Mouse (Mus musculus) forelimb bud, embryonic 11.5 days (tissue): ENCODE data around the gene Yeats2.

Source experiments
- DNase-seq: peaks from one replicate; pipeline ENCODE4 v3.0.0-alpha.2; 2012; ENCODE audit warnings: low read depth, low spot score

The Yeats2 gene

DNA sequence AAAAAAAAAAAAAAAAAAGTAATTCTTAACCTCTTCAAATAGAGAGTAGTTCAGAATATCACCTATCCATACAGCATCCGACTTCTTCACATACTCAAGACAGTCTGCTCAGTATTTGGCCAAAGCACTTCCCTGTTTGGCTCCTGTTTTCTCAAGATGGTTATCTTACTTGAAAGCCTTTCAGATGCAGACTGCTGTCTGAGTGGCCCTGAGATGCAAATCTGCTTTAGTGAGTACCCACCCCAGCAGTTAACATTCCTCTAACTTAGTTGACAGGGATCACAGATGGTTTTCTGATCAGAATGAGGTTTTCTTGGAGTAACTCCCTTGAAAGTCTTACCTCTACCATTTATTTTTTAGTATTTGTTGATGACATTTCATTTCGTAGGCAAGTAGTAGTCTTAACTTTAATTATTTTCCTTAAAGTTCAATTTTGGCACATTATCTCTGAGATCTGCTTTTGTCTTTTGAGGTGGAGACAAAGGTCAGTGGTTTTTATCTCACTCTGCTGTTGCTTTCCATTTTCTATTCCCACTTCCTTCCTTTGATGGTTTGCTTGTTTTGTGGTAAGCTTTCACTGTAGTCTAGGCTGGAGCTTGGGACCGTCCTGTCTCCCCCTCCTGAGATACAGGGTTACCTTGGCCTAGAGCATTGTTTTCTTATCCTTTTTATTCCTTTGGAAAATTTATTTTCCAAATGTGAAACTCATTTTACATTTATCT, 50.5 kb downstream of the Yeats2 start:
- DNase-seq, result no peak

DNA sequence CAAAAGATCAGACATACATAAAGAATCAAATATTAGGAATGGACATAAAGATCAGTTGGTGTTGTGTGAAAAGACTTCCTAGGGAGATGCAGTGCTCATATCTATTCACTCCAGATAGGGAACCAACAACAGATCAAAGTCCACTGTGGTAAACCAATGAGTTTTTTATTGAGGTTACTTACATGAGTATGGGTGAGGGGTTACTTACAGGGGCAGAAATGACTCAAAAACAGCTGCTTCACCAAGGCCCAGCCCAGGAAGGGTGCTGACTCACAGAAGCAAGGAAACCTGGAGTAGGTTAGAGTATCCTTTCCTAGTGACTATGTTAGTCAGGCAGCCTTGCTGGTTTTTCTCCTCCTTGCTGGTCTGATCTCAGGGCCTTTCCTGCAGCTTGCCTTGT, 51.2 kb downstream of the Yeats2 start:
- DNase-seq, result no peak

DNA sequence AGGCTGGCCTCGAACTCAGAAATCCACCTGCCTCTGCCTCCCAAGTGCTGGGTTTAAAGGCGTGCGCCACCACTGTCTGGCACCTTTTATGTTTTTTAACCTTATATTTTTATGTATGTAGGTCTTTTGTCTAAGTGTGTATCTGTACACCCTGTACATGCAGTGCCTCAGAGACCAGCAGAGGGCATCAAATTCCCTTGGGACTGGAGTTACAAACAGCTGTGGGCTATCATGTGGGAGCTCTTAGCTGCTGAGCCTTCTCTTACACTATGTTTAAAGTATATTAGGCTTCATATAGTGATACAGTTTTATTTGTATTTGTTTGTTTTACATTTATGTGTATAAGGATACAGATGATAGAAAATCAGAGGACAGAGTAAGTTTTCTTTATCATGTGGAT, 54.7 kb downstream of the Yeats2 start:
- DNase-seq, result peak; percentile 23

DNA sequence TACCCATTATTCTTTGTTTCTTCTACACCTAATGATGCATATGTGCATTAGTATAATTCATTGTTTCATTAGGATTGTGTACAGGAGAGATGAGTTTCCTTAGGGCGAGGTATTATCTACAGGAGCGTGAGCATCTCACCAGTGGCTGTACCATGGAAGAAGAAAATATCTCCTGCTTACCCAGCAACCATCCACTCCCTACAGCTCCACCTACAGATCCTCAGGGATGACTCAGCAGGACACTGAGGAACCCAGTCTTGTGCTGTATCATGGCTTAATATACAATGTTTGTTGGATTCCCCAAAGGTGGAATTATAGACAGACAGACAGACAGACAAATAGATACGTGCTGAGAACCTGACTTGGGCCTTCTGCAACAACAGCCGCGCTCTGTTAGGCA, 56.1 kb downstream of the Yeats2 start:
- DNase-seq, result no peak

DNA sequence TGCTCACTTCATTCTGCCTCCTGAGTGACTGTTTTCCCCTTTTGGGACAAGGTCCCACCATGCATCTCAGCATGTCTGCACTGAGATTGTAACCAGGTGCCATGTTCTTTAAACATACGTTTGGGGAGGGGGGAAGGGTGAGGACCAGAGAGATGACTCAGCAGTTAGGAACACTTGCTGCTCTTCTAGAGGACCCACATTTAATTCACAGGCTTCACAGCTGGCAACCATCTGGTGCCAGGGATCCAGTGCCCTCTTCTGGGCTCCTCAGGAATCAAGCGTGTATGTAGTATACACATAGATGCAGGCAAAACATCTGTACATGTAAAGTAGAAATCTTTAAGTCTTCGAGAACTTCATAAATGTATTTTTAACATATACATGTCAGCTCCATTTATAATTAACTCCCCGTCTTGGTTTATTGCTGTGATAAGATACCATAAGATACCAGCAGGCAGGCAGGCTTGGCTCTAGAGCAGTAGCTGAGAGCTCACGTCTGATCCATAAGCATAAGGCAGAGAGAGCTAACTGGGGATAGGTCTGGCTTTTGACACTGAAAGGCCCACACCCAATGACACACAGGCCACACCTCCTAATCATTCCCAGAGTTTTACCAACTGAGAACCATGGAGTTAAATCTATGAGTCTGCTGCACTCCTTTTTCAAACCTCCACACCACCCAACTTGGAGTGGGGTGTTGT, 58.8 kb downstream of the Yeats2 start:
- peak; percentile 31 for DNase-seq

DNA sequence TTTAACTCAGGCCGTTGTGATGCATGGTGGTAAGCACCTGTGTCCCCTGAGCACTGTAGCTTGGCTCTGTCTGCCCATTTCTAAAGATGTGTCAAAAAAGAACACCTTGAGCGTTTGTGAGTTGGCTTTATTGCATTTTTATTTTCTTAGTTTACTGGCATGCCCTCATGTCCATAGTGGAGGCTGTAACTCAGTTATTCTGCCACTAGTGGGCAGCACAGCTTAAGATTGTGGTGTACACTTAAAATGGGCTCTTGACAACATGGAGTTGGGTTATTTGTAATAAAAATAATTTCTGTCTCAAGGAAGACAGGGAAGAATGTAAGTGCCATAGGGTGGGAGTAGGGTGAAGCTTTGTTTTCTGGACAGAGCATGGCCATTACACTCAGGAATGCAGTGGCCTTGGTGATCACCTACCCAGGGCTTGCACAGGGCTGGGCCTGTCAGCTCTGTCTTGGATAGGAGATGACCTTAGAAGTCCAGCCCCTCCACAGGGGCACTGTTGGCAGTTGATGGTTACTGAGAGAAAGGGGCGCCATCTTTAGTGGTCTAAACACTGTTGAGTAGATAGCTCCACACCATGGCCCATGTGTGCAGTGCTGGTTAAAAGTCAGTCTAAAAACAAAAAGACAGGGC, 72.8 kb downstream of the Yeats2 start:
- DNase-seq, result peak; percentile 40

DNA sequence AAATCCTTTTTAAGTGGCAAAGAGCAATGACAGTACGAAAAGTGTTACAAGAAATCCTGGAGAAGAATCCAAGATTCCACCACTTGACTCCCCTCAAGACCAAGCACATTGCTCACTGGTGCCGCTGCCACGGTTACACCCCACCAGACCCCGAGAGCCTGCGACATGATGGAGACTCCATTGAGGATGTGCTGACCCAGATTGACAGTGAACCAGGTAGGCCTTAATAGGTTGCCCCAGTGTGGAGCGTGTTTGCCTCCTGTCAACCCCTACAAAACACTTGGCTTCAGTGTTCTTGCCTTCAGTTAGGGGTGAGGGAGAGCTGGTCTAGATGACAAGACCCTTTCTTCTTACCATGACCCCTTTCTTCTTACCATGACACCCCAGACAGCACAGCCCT, 81.9 kb downstream of the Yeats2 start:
- DNase-seq, result no peak

DNA sequence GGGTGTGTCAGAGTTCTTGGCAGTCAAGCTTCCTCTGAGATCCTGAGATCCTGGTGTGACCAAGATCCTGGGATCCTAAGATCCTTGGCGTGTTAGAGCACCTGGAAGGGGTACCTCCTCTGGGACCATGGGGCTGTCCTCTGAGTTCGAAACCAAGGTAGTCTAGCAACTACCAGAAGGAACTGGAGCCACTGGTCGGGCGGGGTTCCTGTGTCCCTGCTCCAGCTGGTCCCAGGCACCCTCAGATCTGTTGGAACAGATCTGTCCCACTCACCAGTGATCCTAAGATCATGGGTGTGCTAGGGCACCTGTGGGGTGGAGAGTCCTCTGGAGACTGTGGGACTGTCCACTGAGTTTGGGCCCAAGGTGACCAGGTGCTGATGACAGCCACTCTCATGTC, 85.8 kb downstream of the Yeats2 start:
- no peak for DNase-seq

DNA sequence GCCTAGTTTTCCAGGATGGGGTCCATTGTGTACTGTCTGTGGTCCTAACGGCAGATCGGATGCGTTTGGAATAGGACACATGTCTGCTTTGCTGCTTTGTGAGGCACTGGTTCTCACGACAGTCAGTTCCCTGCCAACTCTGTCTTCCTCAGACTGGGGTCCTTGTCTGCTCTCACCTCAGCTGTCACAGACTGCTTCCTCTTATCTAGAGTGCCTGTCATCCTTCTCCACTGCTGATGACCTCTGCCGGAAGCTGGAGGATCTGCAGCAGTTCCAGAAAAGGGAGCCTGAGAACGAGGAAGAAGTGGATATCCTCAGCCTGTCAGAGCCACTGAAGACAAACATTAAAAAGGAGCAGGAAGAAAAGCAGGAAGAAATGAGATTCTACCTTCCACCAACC, 86.6 kb downstream of the Yeats2 start:
- DNase-seq, result no peak

DNA sequence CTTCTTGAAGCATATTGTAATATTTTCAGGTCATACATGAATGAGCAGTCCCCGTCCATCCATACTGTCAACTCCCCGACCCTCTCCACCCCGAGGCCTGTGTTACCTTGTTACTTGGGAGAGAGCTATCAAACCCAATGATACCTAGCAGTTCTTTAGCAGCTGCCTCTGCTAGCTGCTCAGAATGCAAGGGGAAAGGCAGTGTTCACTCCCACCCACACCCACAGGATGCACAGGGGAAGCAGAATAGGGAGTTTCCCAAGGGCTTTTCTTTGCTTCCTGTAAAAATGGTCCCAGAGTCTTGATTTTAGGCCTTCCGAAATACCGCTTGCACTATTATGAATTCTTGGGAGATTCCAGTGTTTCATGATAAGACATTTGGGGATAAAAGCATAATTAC, 87.3 kb downstream of the Yeats2 start:
- DNase-seq, result no peak

DNA sequence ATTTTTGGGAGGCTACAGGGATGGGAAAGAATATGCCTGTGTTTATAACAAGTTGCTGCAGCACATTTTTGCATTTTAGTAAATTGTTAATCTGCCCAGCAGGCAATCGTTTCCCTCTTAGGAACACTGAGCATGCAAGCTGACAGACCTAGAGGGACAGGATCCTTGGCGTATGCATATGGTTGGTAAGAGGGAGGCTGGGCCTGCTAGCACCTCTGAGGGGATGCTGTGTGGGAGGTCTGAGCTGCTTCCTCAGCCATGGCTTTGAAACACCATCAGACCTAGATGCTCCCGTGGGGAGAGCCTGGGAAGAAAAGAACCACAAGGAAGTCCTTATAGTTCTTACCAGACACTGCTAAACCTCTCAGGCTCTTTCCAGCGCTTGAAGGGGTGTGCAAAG, 93.5 kb downstream of the Yeats2 start:
- DNase-seq, result no peak

DNA sequence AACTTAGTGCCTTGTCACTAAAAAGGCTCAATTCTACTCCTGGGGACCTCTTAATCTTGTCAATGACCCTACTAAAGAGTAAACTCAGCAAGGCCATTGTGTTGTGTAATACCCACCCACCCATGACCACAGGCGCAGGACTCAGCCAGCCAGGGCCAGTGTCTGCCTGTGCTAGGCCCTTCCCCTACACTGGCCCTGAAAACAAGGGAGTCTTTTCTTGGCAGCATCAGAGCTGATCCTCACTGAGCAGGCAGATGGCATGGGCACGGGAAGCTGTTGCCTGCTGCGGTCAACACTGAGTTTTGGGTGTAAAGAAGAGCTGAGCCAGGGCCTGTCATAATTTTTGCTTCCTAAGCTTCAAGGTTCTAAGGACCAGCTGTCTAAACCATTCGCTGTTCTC, 96.6 kb downstream of the Yeats2 start:
- no peak for DNase-seq

DNA sequence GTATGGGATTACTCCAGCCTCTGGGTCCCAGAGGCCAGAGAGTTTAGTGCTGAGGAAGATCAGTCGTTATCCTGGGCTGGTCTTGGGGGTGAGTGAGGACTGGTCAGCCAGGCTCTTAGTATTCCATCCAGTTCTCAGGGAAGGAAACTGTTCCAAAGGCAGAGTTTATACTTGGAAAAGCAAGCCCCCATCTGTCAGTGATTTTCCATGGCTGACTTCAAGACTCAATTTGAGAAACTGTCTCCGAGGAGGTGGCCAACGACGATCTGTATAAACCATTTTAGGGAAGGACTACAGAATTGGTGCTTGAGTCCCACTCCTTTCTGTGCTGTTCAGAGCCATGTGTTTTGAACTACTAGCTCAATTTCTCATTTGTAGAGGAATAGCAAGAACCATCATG, 97.8 kb downstream of the Yeats2 start:
- DNase-seq, result no peak

DNA sequence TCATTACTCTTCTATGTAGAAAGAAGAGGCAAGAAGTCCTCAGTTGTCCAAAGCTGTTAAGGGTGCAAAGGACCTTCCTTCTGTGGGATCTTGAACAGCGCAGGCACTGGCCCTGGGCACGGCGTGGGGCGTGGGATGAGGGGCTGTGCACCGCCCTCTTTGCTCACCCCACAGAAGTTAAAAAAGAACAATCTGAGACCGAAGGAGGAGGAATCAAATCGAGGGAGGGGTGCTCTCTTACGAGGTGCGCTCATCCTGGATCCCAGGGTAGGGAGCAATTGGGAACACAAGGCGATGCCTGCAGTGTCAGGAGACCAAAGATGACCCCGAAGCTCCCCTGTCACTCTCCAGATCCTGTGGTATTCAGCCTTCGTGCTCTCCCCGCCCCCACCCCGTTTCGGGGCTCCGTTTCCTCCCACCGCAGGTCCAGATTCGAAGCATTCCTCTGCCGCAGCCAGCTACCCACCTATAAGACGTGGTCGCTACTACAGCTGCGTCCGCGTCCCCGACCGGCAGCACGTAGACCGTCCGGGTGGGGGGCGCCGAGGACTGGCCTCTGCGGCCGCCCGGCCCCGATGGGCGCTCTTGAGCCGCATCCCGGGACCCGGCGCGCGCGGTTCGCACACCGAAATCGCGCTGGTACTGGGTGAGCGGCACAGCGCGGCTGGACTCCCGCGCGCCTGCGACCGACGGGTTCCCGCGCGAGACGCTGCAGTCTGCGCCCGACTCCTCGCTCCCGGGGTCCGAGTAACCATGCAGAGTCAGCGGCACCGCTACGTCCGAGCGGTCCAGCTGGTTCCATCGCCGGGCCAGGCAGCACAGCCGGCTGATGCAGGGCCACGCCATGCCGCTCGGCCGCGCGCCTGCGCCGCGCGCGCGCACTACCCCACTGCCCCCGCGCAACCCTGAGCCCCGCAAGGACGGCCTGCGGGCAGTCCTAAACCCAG, 99.9 kb downstream of the Yeats2 start, which contains the start of gene Map6d1:
Gene Map6d1 (minus strand): TSS at position 891 of the 947 bp plus-strand sequence.
- peak; percentile 62 for DNase-seq

DNA sequence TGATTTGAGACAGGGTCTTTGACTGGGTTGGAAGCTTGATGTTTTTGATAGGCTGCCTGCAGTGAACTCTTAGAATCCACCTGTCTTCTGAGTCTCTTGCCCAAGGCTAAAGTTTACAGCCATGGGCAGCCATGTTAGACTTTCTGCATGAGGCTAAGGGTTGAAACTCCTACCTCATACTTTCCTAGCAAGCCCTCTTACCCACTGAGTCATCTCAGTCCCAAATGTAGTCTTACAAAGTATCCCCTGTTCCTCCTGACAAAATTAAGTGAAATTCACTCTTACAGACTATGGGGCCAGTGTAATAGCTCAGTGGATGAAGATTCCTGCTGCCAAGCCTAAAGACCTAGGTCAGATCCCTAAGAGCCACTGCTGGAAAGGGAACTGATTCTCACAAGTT, 106.2 kb downstream of the Yeats2 start:
- DNase-seq, result no peak

DNA sequence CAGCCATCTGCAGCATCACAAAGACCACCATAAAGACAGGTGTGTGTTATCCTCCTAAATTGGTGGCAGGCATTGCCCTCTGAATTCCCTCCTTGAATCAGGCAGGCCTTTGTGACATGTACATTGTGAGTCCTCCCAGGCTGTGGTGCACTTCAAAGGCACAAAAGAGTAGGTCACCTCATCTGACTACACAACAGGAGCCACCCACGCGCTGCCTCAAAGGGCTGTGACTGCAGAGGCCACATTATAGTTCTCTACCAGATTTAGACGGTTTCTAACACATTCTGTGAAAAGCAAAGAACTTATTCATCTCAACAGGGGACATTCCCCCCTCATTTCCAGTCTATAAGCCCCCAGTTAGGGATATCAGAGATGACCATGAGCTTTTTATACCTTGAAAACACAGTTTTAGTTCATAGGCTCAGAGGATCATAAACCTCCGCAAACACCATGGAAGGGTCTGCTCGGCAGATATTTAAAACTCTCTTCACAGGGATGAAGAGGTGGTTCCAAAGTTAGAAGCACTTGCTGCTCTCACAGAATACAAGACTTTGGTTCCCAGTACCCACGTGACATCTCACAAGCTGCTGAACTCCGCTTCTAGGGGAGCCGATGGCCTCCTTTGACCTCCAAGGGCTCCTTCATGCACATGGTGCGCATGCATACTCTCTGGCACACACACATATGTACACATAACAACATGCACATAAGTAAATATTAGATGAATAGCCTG, 107.7 kb downstream of the Yeats2 start:
- no peak for DNase-seq

DNA sequence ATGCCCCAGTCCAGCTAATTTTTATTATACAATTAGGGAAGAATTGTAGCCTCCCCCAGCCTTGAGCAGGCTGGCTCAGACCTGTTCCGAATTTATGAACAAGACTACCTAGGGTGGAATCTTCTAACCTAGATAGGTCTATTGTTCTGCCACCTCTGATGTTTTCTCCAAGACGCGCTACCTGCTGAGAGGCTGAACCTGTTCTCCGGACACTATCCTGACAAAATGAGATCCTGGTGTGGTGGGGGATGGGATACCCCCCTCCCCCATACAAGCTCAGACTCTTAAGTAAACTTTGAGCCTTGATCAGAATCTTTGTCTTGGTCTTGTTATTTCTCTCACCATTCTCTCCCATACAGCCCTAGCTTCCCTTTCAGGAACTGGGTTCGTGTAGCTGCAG, 117.1 kb downstream of the Yeats2 start:
- no peak for DNase-seq

DNA sequence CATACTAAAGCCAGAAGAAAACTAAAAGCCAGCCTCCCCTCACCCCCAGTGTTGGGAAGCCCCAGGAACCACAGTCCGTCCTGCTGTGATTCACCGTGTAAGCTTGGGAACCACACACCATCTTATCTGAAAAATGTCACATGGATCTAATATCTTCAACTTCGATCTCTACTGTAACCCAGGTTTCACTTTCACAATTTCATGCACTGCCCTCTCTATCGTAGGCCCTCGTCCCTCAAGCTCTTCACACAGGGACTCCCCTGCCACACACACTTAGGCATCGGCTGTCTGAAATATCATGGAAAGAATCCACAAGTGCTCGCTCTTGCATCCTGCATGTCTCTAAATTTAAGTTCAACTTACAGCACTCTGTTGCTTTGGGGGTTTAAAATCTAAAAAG, 124.2 kb downstream of the Yeats2 start:
- DNase-seq, result no peak

DNA sequence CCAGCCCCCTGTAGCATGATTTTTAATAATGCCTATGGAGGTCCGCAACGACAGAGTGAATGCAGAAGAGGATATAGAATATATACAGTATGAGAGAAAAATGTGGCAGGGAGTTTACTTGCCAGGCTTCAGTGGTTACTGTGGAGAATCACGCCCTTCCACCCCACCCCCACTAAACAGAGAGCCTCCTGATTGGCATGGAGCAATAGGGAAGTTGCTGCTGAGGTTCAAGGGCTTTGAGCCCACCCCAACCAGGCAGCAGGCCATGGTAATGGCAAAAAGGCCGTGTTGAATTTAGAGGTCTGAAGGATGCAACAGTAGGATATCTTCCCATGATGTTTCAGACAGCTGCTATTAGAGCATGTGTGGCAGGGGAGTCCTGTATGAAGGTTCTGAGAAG, 130.5 kb downstream of the Yeats2 start:
- no peak for DNase-seq

DNA sequence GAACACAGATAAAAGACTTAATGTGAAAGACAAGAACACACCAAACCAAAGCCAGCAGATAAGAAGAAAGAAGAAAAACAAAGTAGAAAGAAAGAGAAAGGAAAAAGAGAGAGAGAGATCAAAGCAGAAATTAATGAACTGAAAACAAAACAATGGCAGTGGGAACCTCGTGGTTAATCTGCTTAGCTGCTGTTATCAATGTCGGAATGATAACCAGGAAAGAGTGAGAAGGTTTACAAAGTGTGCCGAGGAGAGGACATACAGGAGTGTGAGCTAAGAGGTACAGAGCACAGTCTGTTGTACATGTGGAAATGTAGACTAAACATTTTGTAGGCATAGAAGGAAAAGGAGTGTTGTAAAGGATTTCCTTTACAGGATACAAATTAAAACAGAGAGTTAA, 132.1 kb downstream of the Yeats2 start:
- no peak for DNase-seq

DNA sequence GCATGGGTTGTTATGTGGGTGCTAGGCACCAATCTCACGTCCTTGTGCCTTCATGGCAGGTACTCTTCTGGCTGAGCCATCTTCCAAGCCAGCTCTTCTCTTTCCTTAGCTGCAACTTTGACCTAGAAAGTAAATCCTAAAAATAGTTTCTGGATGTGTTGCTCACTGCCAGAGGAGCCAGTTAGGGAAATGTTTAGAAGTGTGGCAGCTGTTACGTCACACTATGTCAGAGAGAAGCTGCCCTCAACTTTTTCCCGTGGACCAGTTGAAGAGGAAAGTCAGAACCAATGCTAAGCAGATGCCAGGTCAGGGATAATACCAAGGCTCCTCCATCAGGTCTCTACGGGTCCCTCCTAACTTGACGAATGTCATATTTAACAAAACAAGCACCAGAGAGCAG, 138.5 kb downstream of the Yeats2 start:
- no peak for DNase-seq
